Comparison of ENCODE assay signal across 31 mouse cellular contexts in the genomic region with DNA sequence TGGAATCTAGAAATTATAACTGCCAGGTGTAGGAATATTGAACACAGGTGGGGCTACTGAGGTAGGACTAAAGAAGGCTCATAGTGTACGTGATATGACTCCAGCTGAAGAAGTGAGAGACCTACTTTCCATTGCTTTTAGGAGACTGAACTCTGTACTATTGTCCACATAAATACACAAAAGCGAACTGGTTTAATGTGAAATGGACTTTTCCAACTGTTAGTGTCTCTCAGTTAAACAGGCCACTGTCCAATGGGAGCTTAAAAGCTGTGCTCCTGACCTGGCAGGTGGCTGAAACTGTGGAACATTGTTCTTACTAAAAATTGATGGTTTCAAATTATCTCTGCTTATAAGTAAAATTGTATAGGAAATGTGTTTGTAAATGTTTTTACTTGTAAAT.
"Had no signal": no experiment of that assay in that cellular context is flagged by ENCODE, and none has a peak within 500 bp of the region (broad histone marks: within the 10 kb centered on the region; RNA-seq: fewer than 3 reads in every experiment).

No protein-coding gene starts in this region.

- H3K4me1 ChIP-seq: limb, embryonic 10.5 days; limb, embryonic 12.5 days; limb, embryonic 13.5 days; limb, embryonic 15.5 days; liver, embryonic 12.5 days; liver, embryonic 13.5 days; liver, embryonic 15.5 days; lung, embryonic 15.5 days; megakaryocyte, embryonic 14.5 days; midbrain, embryonic 10.5 days; midbrain, embryonic 12.5 days; midbrain, embryonic 13.5 days; midbrain, embryonic 15.5 days; neural tube, embryonic 12.5 days had no signal

- H3K9me3 ChIP-seq: limb, embryonic 10.5 days; limb, embryonic 12.5 days; limb, embryonic 13.5 days; limb, embryonic 15.5 days; liver, embryonic 12.5 days; liver, embryonic 13.5 days; liver, embryonic 15.5 days; lung, embryonic 15.5 days; midbrain, embryonic 10.5 days; midbrain, embryonic 12.5 days; midbrain, embryonic 13.5 days; midbrain, embryonic 15.5 days; neural tube, embryonic 12.5 days had no signal

- DNase-seq: left cerebral cortex, postnatal 4 days; liver; liver, embryonic 13.5 days; liver, postnatal 0 days; lung, adult 18-20 months; lung, adult 2 months; lung, postnatal 10 days; lung, postnatal 14 days; lung, postnatal 36 days; lung, postnatal 4 days; midbrain, embryonic 14.5 days had no signal

- H3K27me3 ChIP-seq: limb, embryonic 12.5 days; limb, embryonic 13.5 days; limb, embryonic 15.5 days; liver, embryonic 12.5 days; liver, embryonic 13.5 days; liver, embryonic 15.5 days; lung, embryonic 15.5 days; megakaryocyte, embryonic 14.5 days; midbrain, embryonic 12.5 days; midbrain, embryonic 13.5 days; midbrain, embryonic 15.5 days; neural tube, embryonic 12.5 days had no signal

- H3K36me3 ChIP-seq: limb, embryonic 10.5 days; limb, embryonic 12.5 days; limb, embryonic 13.5 days; limb, embryonic 15.5 days; liver, embryonic 12.5 days; liver, embryonic 13.5 days; liver, embryonic 15.5 days; lung, embryonic 15.5 days; midbrain, embryonic 10.5 days; midbrain, embryonic 12.5 days; midbrain, embryonic 13.5 days; midbrain, embryonic 15.5 days; neural tube, embryonic 12.5 days had no signal

- H3K9ac ChIP-seq: limb, embryonic 12.5 days; limb, embryonic 13.5 days; limb, embryonic 15.5 days; liver, embryonic 12.5 days; liver, embryonic 13.5 days; liver, embryonic 14.5 days; liver, embryonic 15.5 days; liver, postnatal 0 days; lung, embryonic 14.5 days; lung, embryonic 15.5 days; midbrain, embryonic 12.5 days; midbrain, embryonic 13.5 days; midbrain, embryonic 15.5 days; neural tube, embryonic 12.5 days had no signal

- H3K27ac ChIP-seq: limb, embryonic 10.5 days; limb, embryonic 12.5 days; limb, embryonic 13.5 days; limb, embryonic 15.5 days; liver, embryonic 12.5 days; liver, embryonic 13.5 days; liver, embryonic 14.5 days; liver, embryonic 15.5 days; lung, embryonic 15.5 days; macrophage; midbrain, embryonic 10.5 days; midbrain, embryonic 12.5 days; midbrain, embryonic 13.5 days; midbrain, embryonic 15.5 days; neural tube, embryonic 12.5 days had no signal

- ATAC-seq: liver, embryonic 12.5 days; liver, postnatal 0 days; lung, postnatal 0 days; midbrain, embryonic 13.5 days; midbrain, embryonic 15.5 days; midbrain, embryonic 16.5 days had no signal

- H3K4me2 ChIP-seq: limb, embryonic 12.5 days; limb, embryonic 13.5 days; limb, embryonic 15.5 days; liver, embryonic 12.5 days; liver, embryonic 13.5 days; liver, embryonic 15.5 days; lung, embryonic 14.5 days; lung, embryonic 15.5 days; midbrain, embryonic 11.5 days; midbrain, embryonic 12.5 days; midbrain, embryonic 13.5 days; midbrain, embryonic 15.5 days; neural tube, embryonic 12.5 days had no signal

- H3K4me3 ChIP-seq: limb, embryonic 10.5 days; limb, embryonic 12.5 days; limb, embryonic 13.5 days; limb, embryonic 15.5 days; liver, embryonic 12.5 days; liver, embryonic 13.5 days; liver, embryonic 15.5 days; lung, embryonic 15.5 days; megakaryocyte, embryonic 14.5 days; midbrain, embryonic 10.5 days; midbrain, embryonic 12.5 days; midbrain, embryonic 13.5 days; midbrain, embryonic 15.5 days; myocyte; neural tube, embryonic 12.5 days had no signal
